Mouse (Mus musculus): Measurements from ENCODE around the gene Ppard. TPM values are rescaled to one million over a fixed set of nuclear protein-coding genes. Genes with fewer than 3 reads are reported as not detected.

Gene Ppard
- polyA plus RNA-seq (2014; fragmentation: Nextera tagmentation; extraction: Ambion mirVana) = 2.9 and 3.0 TPM in 2 replicates

- Histone ChIP-seq H3K27ac (replicated peaks; ENCODE audit: low read depth, low read length) (peak within 1 kb of the TSS; percentile 87), H3K27me3 (replicated peaks; ENCODE audit: control insufficient read depth, insufficient read depth, low read length) (no peaks in the 10 kb centered on the region), H3K36me3 (ENCODE audit: control insufficient read depth, insufficient read depth, low read length) (peaks cover 21% of the 10 kb centered on the region; the same call in 1 of the 2 replicates), H3K9ac (ENCODE audit: low read depth, low read length) (peak within 1 kb of the TSS; percentile 95), H3K4me1 (ENCODE audit: control insufficient read depth, insufficient read depth, low read length) (peaks cover 20% of the 10 kb centered on the region), H3K9me3 (ENCODE audit: control insufficient read depth, low read length) (no peaks in the 10 kb centered on the region), H3K4me2 (ENCODE audit: low read depth, low read length) (peak within 1 kb of the TSS; percentile 75), H3K4me3 (ENCODE audit: low read depth, low read length) (peak within 1 kb of the TSS; percentile 84)
- peak; percentile 93 for ATAC-seq (ENCODE audit: low read depth)
- 0% methylated on average over 49 of the region's 57 CpGs for WGBS
- DNase-seq (ENCODE audit: low spot score) = peak; percentile 98
These were observed at the start of gene Ppard for GRCm38 (mm10) chr17:28232475-28233060. Gene Ppard, plus strand, starts transcription at chr17:28232700.

GRCm38 (mm10) chr17:28184971-28185638 lies 47.4 kb upstream of the Ppard start:
- Histone ChIP-seq H3K27me3 (replicated peaks; ENCODE audit: control insufficient read depth, insufficient read depth, low read length) (no peaks in the 10 kb centered on the region), H3K4me3 (ENCODE audit: low read depth, low read length) (no peak overlapping the region), H3K4me2 (ENCODE audit: low read depth, low read length) (no peak overlapping the region), H3K36me3 (ENCODE audit: control insufficient read depth, insufficient read depth, low read length) (peaks cover 11% of the 10 kb centered on the region), H3K9me3 (ENCODE audit: control insufficient read depth, low read length) (no peaks in the 10 kb centered on the region), H3K27ac (replicated peaks; ENCODE audit: low read depth, low read length) (peak overlapping the region; percentile 46), H3K9ac (ENCODE audit: low read depth, low read length) (no peak overlapping the region), H3K4me1 (ENCODE audit: control insufficient read depth, insufficient read depth, low read length) (peaks cover 6% of the 10 kb centered on the region; the same call in 1 of the 2 replicates)
- ATAC-seq (ENCODE audit: low read depth) = no peak; the same call in 1 of the 2 replicates
- WGBS = 63% methylated on average over 7 of the region's 7 CpGs
- DNase-seq (ENCODE audit: low spot score) = peak; percentile 62

- no peak overlapping the region for H3K27ac ChIP-seq (replicated peaks; ENCODE audit: low read depth, low read length)
- no peak overlapping the region for H3K4me3 ChIP-seq (ENCODE audit: low read depth, low read length)
- ATAC-seq (ENCODE audit: low read depth) = no peak
- DNase-seq (ENCODE audit: low spot score) = no peak
- H3K9ac ChIP-seq (ENCODE audit: low read depth, low read length) = no peak overlapping the region
- no peaks in the 10 kb centered on the region for H3K4me1 ChIP-seq (ENCODE audit: control insufficient read depth, insufficient read depth, low read length)
- H3K9me3 ChIP-seq (ENCODE audit: control insufficient read depth, low read length) = no peaks in the 10 kb centered on the region
- WGBS = 82% methylated on average over 5 of the region's 5 CpGs
- H3K27me3 ChIP-seq (replicated peaks; ENCODE audit: control insufficient read depth, insufficient read depth, low read length) = no peaks in the 10 kb centered on the region
- peaks cover 41% of the 10 kb centered on the region for H3K36me3 ChIP-seq (ENCODE audit: control insufficient read depth, insufficient read depth, low read length)
- no peak overlapping the region for H3K4me2 ChIP-seq (ENCODE audit: low read depth, low read length)
These were observed 44.2 kb upstream of the Ppard start for GRCm38 (mm10) chr17:28188313-28188712.

- H3K27ac ChIP-seq (replicated peaks; ENCODE audit: low read depth, low read length) = no peak overlapping the region
- DNase-seq (ENCODE audit: low spot score) (no peak), ATAC-seq (ENCODE audit: low read depth) (no peak)
- H3K4me3 ChIP-seq (ENCODE audit: low read depth, low read length) = no peak overlapping the region
- no peaks in the 10 kb centered on the region for H3K9me3 ChIP-seq (ENCODE audit: control insufficient read depth, low read length)
- no peak overlapping the region for H3K9ac ChIP-seq (ENCODE audit: low read depth, low read length)
- peaks cover 74% of the 10 kb centered on the region for H3K36me3 ChIP-seq (ENCODE audit: control insufficient read depth, insufficient read depth, low read length)
- H3K4me1 ChIP-seq (ENCODE audit: control insufficient read depth, insufficient read depth, low read length) = no peaks in the 10 kb centered on the region
- H3K4me2 ChIP-seq (ENCODE audit: low read depth, low read length) = no peak overlapping the region
- H3K27me3 ChIP-seq (replicated peaks; ENCODE audit: control insufficient read depth, insufficient read depth, low read length) = no peaks in the 10 kb centered on the region
- 73% methylated on average over 1 of the region's 1 CpGs for WGBS
These were observed 39.7 kb upstream of the Ppard start for GRCm38 (mm10) chr17:28192754-28193153.

GRCm38 (mm10) chr17:28193559-28193958 lies 38.9 kb upstream of the Ppard start:
- Histone ChIP-seq H3K4me2 (ENCODE audit: low read depth, low read length) (no peak overlapping the region), H3K4me3 (ENCODE audit: low read depth, low read length) (no peak overlapping the region), H3K36me3 (ENCODE audit: control insufficient read depth, insufficient read depth, low read length) (peaks cover 81% of the 10 kb centered on the region), H3K9ac (ENCODE audit: low read depth, low read length) (no peak overlapping the region), H3K27ac (replicated peaks; ENCODE audit: low read depth, low read length) (no peak overlapping the region), H3K27me3 (replicated peaks; ENCODE audit: control insufficient read depth, insufficient read depth, low read length) (no peaks in the 10 kb centered on the region), H3K4me1 (ENCODE audit: control insufficient read depth, insufficient read depth, low read length) (no peaks in the 10 kb centered on the region), H3K9me3 (ENCODE audit: control insufficient read depth, low read length) (no peaks in the 10 kb centered on the region)
- DNase-seq (ENCODE audit: low spot score) (no peak), ATAC-seq (ENCODE audit: low read depth) (no peak)
- WGBS = 90% methylated on average over 3 of the region's 3 CpGs

- over 99% methylated on average over 9 of the region's 10 CpGs for WGBS
- ATAC-seq (ENCODE audit: low read depth) (no peak), DNase-seq (ENCODE audit: low spot score) (no peak)
- Histone ChIP-seq H3K4me3 (ENCODE audit: low read depth, low read length) (no peak overlapping the region), H3K9me3 (ENCODE audit: control insufficient read depth, low read length) (no peaks in the 10 kb centered on the region), H3K36me3 (ENCODE audit: control insufficient read depth, insufficient read depth, low read length) (peaks cover 87% of the 10 kb centered on the region), H3K27ac (replicated peaks; ENCODE audit: low read depth, low read length) (no peak overlapping the region), H3K9ac (ENCODE audit: low read depth, low read length) (no peak overlapping the region), H3K4me1 (ENCODE audit: control insufficient read depth, insufficient read depth, low read length) (no peaks in the 10 kb centered on the region), H3K27me3 (replicated peaks; ENCODE audit: control insufficient read depth, insufficient read depth, low read length) (no peaks in the 10 kb centered on the region), H3K4me2 (ENCODE audit: low read depth, low read length) (no peak overlapping the region)
These were observed 37.5 kb upstream of the Ppard start for GRCm38 (mm10) chr17:28195033-28195432.

- H3K27ac ChIP-seq (replicated peaks; ENCODE audit: low read depth, low read length) = no peak overlapping the region
- H3K4me2 ChIP-seq (ENCODE audit: low read depth, low read length) = no peak overlapping the region
- no peaks in the 10 kb centered on the region for H3K9me3 ChIP-seq (ENCODE audit: control insufficient read depth, low read length)
- H3K4me1 ChIP-seq (ENCODE audit: control insufficient read depth, insufficient read depth, low read length) = no peaks in the 10 kb centered on the region
- no peak for DNase-seq (ENCODE audit: low spot score)
- ATAC-seq (ENCODE audit: low read depth) = no peak
- no peak overlapping the region for H3K9ac ChIP-seq (ENCODE audit: low read depth, low read length)
- no peak overlapping the region for H3K4me3 ChIP-seq (ENCODE audit: low read depth, low read length)
- peaks cover 88% of the 10 kb centered on the region for H3K36me3 ChIP-seq (ENCODE audit: control insufficient read depth, insufficient read depth, low read length)
- 79% methylated on average over 18 of the region's 18 CpGs for whole genome bisulfite sequencing
- H3K27me3 ChIP-seq (replicated peaks; ENCODE audit: control insufficient read depth, insufficient read depth, low read length) = no peaks in the 10 kb centered on the region
These were observed 34.9 kb upstream of the Ppard start for GRCm38 (mm10) chr17:28197646-28198045.

- no peak for DNase-seq (ENCODE audit: low spot score)
These were observed 30.5 kb upstream of the Ppard start for GRCm38 (mm10) chr17:28201982-28202381.

More at GRCm38 (mm10) chr17:28201982-28202381, 30.5 kb upstream of the Ppard start:
- H3K4me2 ChIP-seq (ENCODE audit: low read depth, low read length) = no peak overlapping the region
- H3K27ac ChIP-seq (replicated peaks; ENCODE audit: low read depth, low read length) = no peak overlapping the region
- peaks cover 68% of the 10 kb centered on the region for H3K36me3 ChIP-seq (ENCODE audit: control insufficient read depth, insufficient read depth, low read length)
- no peaks in the 10 kb centered on the region for H3K9me3 ChIP-seq (ENCODE audit: control insufficient read depth, low read length)
- peaks cover 2% of the 10 kb centered on the region; the same call in 1 of the 2 replicates for H3K4me1 ChIP-seq (ENCODE audit: control insufficient read depth, insufficient read depth, low read length)
- WGBS = 71% methylated on average over 14 of the region's 14 CpGs
- H3K4me3 ChIP-seq (ENCODE audit: low read depth, low read length) = no peak overlapping the region
- no peak overlapping the region for H3K9ac ChIP-seq (ENCODE audit: low read depth, low read length)
- no peaks in the 10 kb centered on the region for H3K27me3 ChIP-seq (replicated peaks; ENCODE audit: control insufficient read depth, insufficient read depth, low read length)
- ATAC-seq (ENCODE audit: low read depth) = no peak

Measured in embryonic facial prominence, embryonic 14.5 days (tissue).